11 mouse cellular contexts compared by ENCODE assay signal in the genomic region with DNA sequence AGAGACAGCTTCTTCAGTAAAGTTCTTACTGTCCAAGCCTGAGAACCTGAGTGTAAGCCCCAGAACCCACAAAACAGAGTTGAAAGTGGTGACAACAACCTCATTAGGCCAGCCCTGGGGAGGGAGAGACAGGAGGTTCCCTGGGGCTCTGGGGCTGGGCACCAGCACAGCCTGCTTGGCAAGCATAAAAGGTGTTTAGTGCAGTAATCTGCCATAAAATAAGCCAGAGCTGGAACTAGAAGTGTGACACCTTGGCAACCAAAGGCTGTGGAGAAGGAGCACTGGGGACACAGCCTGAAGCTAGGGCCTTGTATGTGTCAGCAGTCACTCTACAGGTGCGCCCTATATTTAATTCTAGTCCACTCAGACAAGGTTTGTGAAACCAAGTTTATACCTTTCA.
DNase-seq lines count a peak whose midpoint lies in the region; ATAC-seq lines count a peak whose summit lies in the region.
"Had no signal": no experiment of that assay in that cellular context is flagged by ENCODE, and none has a peak within 500 bp of the region (broad histone marks: within the 10 kb centered on the region; RNA-seq: fewer than 3 reads in every experiment).

No protein-coding gene starts in this region.

- intact Hi-C loops in gastrocnemius, postnatal 14 days (cut with DNase I; ENCODE audit: low total_unique reads) = no loop called here

- H3K9me3 ChIP-seq in heart, embryonic 15.5 days (replicated peaks) = no peaks in the 10 kb centered on the region
- H3K9me3 ChIP-seq in heart, embryonic 11.5 days (replicated peaks; ENCODE audit: control insufficient read depth, low read length) = no peaks in the 10 kb centered on the region

- H3K4me3 ChIP-seq in heart, embryonic 15.5 days = no peak overlapping the region
- H3K4me3 ChIP-seq in heart, embryonic 11.5 days (ENCODE audit: low read depth, low read length) = no peak overlapping the region

- H3K4me2 ChIP-seq in heart, embryonic 15.5 days = no peak overlapping the region
- H3K4me2 ChIP-seq in heart, embryonic 11.5 days = no peak overlapping the region
- H3K4me2 ChIP-seq: liver, embryonic 11.5 days had no signal

- peaks cover 2% of the 10 kb centered on the region; the same call in 1 of the 2 replicates for H3K4me1 ChIP-seq in heart, embryonic 15.5 days (replicated peaks)
- H3K4me1 ChIP-seq in heart, embryonic 11.5 days (ENCODE audit: control insufficient read depth, insufficient read depth, low read length) = 0 out of 2 replicates have a peak, but pooled peaks cover 3% of the 10 kb centered on the region

- DNase-seq in cerebellum, adult 11-12 months = peak; percentile 51
- DNase-seq in cerebellum, postnatal 10 days = peak; percentile 14 to 41
- DNase-seq in gastrocnemius, postnatal 14 days = peak; percentile 18
- DNase-seq in frontal cortex, postnatal 25 days (ENCODE audit: low spot score in 2 of 2) = no peak
- DNase-seq in left cerebral cortex, adult 9 months (ENCODE audit: low spot score in 2 of 2) = no peak
- DNase-seq: lung, postnatal 36 days; spleen, adult 18-20 months; thymus, adult 2 months had no signal

- no peaks in the 10 kb centered on the region for H3K27me3 ChIP-seq in heart, embryonic 15.5 days
- no peaks in the 10 kb centered on the region for H3K27me3 ChIP-seq in heart, embryonic 11.5 days (ENCODE audit: control insufficient read depth, insufficient read depth, low read length)

- no peak for ATAC-seq in heart, embryonic 15.5 days (replicated peaks; ENCODE audit: insufficient number of reproducible peaks, insufficient read depth, low FRiP score, low read depth)
- no peak for ATAC-seq in heart, embryonic 11.5 days (replicated peaks; ENCODE audit: insufficient number of reproducible peaks, low FRiP score, low TSS enrichment)

- H3K36me3 ChIP-seq in heart, embryonic 15.5 days = no peaks in the 10 kb centered on the region
- H3K36me3 ChIP-seq in heart, embryonic 11.5 days (ENCODE audit: control insufficient read depth, insufficient read depth, low read length) = no peaks in the 10 kb centered on the region; the same call in 1 of the 2 replicates

- WGBS in heart, embryonic 15.5 days = 85% methylated on average over 1 of the region's 1 CpGs
- WGBS in heart, embryonic 11.5 days (ENCODE audit: insufficient replicate concordance) = 92% methylated on average over 1 of the region's 1 CpGs

- H3K9ac ChIP-seq in heart, embryonic 15.5 days = no peak overlapping the region
- H3K9ac ChIP-seq in heart, embryonic 11.5 days (ENCODE audit: low read depth, low read length) = no peak overlapping the region

- H3K27ac ChIP-seq in heart, embryonic 15.5 days = 0 out of 2 replicates have a peak overlapping the region, but pooled peaks have one; percentile 36
- H3K27ac ChIP-seq in heart, embryonic 11.5 days (ENCODE audit: low read depth, low read length) = no peak overlapping the region

Comparison
In these comparisons a context has a peak if more than half of its experiments do, and no peak if none do; other contexts are left out.
1. DNase-seq: peak in cerebellum, adult 11-12 months (single experiment), cerebellum, postnatal 10 days (2 of 2) and gastrocnemius, postnatal 14 days (single experiment); none in frontal cortex, postnatal 25 days (0 of 2) and left cerebral cortex, adult 9 months (0 of 2).